Mouse (Mus musculus) heart, postnatal 0 days (tissue): ENCODE data around the gene Ralb.

Source experiments
- CTCF ChIP-seq: IDR thresholded peaks from 2 replicates; pipeline ENCODE4 v1.5.1; 2016; ENCODE audit warnings: antibody characterized with exemption, control low read depth, low read depth
- EP300 ChIP-seq: IDR thresholded peaks from 2 replicates; pipeline ENCODE4 v1.6.1; 2016; ENCODE audit warnings: antibody characterized with exemption, low read depth

GRCm38 (mm10) chr1:119451417-119451816 is 53.2 kb downstream of the Ralb start:
- no peak for TF ChIP-seq CTCF
- TF ChIP-seq EP300 = no peak
